Mouse (Mus musculus): ENCODE measurements around the gene Esyt3.

Esyt3 gene

DNA sequence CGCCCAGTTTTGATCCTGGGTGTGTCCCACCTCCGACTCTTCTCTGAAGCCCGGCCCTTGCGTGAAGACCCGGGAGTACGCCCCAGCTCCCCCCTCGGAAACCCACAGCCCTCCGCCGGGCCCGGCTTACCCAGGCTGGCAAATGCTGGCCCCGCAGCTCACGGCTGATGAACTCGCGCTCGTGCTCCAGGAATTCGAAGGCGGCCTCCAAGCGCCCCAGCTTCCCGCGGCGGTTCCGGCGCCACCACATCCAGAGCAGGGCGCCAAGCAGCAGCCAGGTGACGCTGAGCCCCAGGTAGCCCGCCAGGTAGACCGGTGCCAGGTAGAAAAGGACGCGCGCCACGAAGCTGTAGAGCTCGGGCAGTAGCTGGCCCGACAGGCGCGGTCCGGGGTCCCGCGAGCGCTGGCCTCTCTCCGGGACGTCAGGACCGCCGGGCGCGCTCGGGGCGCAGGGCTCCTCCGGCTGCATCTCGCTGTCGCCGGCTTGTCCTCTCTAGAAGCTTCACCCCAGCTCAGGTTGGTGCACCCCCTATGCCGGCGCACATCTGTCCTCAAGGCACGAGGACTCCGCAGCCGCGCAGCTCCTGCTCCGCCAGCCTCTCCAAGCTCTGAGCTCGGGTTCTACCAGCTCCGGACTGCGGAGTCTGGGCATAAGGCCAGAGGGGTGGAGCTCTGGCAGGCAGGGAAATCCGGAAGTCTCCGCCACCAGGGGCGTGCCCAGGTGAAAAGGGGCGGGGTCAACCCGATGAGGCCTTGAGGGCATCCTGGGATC lies at the start of gene Esyt3:
Gene Esyt3 (minus strand): TSS at position 637 of the 772 bp plus-strand sequence.
- peak; percentile 48 to 65 for DNase-seq

DNA sequence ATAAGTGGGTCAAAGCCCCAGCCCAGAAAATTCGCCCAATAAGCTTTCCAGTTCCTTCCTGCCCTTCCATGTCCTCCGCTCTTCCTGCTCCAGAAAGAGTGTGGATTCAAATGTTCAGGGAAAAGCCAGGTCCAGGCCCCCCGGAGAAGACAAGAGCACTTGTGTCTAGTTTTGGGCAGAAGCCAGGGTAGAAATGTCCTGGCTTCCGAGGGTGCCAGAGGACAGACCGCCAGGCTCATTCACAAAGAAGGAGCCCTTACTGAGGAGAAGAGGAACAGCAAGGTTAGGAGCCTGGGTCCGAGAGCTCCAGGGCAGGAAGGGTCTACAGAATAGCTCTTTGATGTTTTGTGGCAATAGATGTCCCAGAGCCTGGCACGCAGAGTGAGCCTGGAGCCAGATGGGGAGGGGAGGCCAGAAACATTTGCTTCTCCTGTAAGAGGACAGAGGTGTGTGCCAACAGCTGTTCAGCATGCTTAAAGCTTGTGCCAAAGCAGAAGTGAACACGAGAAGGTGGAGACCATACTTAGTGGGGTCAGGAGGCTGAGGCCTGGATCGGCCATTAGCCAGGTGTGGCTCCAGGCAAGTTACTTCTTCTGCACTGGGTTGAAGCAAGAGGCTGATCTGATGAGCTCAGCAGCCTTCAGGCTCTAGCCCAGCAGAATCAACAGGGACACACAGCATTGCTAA lies 43.1 kb upstream of the Esyt3 start:
- DNase-seq: peak in 1 of 2 experiments; percentile 29

DNA sequence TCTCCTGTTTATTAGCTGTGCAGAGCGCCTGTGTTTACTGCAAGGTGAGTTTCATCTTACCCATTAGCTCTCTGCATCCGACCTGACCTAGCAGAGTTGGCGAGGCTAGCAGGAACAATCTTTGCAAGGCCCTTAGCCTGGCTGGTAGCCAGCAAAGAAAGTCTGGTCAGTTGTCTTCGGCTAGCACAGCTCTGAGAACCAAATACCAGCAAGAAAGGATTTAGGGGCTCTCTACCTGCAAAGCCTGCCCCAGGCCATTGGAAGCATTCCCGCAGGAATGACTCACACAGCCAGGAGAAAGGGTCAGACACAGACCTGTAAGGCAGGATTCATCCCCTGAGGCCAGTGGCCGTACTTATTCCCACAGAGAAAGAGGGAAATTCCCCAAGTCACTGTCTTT lies 42.4 kb upstream of the Esyt3 start:
- DNase-seq: peak; percentile 52 to 73

DNA sequence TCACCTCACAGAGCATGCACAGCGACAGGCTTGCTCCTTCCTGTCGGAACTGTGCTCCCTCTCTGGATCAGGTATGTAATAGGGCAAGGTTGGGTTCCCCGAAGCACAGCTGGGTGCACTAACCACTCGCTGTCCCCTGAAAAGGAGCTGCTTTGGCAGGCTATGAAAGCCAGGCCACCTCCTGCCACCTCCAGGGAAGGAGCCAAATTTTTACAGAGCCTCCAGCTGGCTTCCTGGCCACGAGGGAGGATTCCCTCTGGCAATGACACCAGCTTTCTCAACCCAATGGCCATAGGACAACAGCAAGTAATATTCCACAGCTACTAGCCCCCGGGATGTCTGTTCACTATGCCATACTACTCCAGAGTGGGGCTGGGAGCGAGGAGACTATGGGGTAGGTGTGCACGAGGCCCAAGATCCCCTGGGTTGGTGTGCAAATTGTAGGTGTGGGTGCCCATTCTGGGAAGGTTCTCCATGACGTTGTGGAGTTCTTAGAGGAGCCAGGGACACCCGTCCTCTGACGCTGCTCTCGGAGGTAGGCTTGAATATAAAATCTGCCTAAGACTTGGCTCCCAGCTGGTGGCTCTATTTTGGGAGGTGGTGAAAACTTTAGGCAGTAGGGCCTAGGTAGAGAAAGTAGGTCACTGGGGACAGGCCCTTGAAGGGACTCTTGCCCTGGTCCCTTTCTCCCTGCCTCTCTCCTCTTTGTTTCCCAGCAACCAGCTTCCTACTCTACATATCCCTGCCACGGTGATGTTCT lies 38.9 kb upstream of the Esyt3 start:
- peak; percentile 69 to 71 for DNase-seq

DNA sequence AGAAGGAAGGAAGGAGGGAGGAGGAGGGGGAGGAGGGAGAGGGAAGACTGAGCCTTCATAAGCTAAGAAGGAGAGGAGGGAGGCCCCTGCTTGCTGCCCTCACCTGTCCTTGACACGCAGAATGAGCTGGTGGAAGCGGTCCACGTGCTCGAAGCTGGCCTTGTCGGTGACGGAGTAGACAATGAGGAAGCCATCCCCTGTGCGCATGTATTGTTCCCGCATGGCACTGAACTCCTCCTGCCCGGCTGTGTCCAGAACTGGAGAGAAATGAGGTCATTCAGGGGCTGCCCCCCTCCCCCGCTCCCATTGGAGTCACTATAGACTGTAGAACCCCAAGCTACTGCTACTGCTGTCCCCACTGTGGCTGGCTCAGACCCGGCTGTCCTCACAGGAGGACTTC lies 36.0 kb upstream of the Esyt3 start:
- DNase-seq: peak in 1 of 2 experiments; percentile 50

DNA sequence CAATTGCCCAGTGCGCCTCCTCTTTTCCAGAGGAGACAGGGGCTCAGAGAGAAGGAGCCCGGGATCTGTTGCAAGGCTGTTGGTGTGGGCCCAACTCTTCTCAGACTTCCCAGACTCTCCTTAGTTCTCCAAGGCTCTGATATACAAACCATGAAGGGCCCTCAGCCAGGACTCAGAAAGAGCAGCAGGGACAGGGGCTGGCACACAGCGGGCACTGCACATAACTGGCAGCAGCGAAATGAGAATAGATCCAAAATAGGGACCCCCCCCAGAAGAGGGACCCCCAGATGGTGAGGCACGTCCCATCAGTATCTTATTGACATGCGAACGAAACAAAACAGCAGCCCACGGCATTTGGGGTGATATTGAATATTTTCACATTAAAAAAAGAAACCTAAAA lies 34.8 kb upstream of the Esyt3 start:
- DNase-seq: no peak

DNA sequence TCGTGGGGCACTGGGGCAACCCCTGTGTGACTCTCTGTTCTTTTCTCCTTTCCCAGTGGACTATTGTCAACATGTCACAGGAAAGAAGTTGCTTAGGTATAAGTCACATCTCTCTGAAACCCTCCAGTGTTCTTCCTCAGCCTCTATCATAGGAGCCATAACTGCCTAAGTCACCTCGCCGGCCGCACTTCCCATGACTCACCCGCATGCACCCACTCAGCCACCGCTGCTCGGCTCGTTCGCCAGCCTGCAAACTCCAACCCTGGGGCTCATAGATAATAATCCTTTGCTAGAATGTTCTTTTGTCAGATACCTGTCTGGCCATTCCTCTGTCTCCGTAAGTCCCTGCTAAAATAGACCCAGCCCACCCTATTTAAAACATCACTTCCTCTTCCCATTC lies 33.2 kb upstream of the Esyt3 start:
- DNase-seq: no peak

DNA sequence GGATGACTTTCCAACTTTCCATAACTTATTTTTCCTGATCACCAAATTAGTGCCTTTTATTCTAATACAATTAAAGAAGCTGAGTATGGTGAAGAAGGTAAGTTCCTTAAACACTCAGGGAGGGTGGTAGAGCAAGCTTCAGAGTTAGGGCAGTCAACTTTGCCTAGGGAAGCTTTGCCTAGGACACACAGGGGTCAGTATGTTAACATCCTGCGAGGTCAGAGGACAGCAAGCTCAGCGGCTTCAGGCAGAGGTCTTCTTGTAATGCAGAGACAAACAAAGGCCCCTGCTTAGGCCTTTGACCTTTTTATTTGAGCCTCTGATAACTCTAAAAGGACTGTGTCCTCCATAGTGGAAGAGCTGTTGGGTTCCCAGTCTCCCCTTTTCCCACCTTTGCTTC lies 32.4 kb upstream of the Esyt3 start:
- DNase-seq: no peak

DNA sequence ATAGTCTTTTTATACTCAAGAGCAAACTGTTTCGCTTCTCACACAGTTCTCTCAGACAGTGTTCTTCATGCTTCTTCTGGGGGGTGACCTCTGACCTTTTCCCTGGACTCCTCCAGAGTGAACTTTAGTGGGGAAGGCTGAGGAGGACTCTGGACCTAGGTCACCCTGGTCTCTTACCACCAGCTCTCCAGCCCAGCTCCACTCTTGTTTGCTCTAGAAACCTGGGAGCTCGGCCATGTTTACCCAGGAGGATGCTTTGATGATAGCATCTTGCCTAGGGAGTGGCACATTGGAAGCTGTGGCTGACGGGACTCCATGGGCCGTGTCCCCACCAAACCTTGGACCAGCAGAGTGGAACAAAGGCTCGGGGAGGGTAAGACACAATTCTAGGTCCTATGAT lies 31.8 kb upstream of the Esyt3 start:
- no peak for DNase-seq

DNA sequence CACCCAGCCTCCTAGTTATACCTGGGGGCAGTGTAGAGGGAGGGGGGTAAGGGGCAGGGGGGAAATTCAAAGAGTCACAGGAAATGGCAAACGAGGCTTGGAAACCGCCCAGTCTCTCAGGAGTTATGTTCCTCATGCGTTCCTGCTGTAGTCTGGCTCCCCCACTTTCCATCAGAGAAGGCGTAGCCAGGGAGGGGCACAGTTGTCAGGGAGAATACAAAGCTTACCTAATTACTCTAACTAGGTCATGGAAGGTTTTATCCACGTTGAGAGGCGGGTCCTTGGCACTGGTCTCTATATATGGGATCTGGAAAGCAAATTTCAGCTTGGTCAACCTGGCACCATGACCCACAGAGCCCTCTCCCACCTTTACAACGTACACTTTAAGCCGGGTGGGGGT lies 31.1 kb upstream of the Esyt3 start:
- DNase-seq: no peak

DNA sequence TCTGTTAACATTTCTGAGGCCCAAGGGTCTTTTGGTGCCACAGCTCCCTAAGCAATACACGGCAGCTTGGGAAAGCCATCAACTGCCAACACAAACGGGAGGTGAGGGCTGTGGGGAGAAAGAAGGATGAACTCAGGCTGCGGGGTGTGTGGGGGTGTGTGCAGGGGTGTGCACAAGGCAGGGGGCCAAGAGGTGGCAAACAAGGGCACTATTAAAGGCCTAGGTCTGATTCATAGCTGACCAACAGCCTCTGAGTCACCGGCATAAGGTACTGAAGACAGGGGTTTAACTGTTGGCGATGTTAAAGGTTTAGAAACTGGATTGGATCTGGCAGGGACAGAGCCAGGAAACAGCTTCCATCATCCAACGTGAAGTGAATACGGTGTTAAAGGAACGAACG lies 30.5 kb upstream of the Esyt3 start:
- DNase-seq: no peak

DNA sequence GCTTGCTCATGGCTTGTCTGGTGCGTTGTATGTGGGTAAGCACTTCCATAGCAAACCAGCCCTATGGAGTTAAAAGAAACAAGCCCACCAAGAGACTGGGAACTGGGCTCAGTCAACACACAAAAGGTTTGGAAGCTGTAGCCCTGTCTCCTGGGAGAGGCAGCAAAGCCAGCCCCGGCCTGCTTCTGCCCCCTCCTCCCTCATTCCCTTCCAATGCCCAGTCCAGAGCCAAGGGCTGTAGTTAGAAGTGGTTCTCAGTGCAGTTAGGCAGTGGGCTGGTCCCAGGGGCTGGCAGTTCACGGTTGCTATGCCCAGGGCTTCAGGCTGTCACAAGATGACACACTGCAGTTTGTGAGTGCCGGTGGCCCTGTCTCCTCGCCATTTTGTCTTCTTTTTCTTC lies 29.7 kb upstream of the Esyt3 start:
- no peak for DNase-seq

DNA sequence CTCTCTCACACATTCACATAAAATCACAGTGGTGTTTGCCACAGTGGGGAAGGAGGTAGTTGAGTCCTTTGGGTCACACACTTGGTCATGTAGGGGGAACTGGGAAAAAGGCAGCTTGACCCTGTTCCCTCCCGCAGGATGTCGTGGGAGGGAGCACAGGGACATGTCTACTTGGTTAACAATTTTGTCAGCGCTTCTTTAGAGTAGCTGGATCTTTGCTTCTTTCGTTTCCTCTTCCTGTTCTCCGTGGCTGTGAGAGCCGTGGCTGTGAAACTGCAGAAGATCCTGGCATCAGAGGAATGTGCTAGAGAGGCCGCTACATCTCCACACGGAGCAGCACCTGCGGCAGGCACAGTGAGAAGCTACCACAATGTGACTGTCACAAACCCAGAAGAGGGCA lies 24.2 kb upstream of the Esyt3 start:
- no peak for DNase-seq

DNA sequence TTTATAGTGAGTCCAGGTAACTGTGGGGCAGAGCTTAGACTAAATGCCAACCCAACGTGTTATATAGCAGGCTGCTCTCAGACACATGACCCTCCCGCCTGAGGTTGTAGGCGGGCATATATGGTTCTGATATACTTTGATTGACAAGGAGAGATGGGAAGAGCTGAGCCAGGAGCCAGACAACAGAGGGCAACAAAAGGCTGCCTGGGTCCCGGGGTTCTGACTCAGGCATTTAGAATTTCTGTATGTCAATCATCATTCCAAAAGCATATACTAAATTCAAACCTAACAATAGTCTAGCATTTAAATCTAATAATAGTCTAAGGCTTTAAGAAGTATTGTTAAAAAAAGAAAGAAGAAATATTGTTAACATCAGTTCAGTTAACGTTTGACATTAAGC lies 20.8 kb upstream of the Esyt3 start:
- no peak for DNase-seq

DNA sequence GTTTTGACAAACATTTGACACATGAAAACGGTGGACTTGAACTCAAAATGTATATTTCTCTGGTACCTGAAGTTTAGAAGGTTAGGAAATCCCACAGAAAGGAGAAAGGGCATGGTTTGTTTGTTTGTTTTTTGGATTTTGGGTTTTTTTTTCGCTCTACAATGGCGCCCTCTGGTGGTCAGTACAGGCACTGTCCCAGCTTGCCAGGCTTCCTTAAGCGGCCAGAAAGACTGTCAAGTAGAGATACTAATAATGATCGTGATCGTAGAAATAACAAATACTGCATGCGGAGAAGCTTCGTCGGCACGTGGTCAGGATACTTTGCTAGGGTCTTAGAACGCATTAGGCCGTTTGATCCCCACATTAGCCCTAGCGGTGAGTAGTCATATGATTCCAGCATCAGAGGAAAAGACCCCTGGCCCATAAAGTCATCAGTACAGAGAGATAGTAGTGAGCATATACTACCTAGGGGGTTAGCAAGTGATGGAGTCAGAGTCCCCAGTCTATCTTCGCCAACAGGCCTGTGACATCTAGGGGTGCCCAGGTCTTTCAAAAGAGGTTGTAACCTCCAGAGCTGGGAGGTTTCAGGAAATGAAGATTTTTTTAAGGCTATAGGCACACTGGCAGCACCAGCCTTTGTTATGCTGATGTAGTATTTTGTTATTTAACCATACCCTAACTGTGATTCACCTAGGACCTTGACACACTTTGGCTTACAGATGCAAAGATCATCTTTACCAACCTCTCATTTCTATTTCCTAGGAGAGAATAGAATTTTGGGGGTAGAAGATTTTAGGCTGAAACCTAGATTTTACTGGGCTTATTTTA lies 18.4 kb upstream of the Esyt3 start:
- peak; percentile 73 to 79 for DNase-seq

DNA sequence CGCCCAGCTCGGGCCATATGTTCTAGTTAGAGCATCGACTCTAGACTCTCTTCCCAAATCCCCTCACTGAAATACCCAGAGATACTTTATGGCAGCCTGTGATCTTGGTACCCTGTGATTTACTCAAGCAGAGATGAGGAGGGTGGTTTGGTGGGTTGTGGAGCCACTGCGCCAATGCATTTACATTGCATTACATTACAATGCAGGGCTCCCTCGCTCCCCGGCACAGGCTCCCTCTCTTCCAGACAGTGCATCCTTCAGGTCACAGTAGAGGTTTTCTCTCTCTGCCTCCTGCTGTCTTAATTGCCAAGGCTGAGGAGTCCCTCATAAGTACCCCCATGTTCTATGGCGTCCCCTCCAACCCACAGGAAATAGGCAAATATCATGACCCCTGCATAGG lies 10.1 kb upstream of the Esyt3 start:
- no peak for DNase-seq

DNA sequence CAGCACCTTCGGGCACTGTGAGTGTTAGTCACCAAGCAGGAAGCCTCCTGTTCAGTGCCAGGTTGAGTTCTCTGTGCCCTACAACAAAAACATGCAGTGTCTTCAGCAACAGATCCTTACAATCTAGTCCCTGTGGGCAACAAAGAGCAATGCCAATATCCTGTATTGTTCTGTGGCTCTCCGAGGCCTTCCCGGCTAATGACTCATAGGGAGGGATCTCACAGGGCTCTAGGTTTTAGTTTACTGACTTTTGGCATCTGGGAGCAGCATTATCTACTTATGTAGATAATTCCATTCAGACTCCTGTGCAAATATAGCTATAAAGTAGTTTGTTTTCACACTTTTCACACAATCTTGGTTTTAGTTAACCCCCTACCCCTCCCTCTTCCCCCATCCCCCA lies 7.5 kb upstream of the Esyt3 start:
- DNase-seq: no peak

DNA sequence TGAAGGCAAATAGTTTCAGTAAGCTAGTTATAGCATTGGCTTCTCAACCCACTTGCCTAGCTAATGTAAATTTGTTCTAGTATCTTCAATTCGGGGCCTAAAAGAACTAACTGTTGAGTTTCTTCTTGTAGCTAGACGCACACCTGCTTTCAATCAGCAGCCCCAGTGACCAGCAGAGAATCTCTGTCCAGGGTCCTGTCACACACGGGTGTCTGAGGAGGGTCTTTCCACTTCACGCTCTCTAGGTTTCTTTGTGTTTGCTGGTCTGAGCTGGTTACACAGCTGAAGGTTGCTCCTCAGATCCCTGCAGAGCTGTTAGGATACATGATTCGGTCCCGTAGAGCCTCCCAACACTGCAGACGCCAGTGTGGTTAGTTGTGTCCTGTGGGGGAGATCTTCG lies 4.7 kb upstream of the Esyt3 start:
- DNase-seq: no peak

DNA sequence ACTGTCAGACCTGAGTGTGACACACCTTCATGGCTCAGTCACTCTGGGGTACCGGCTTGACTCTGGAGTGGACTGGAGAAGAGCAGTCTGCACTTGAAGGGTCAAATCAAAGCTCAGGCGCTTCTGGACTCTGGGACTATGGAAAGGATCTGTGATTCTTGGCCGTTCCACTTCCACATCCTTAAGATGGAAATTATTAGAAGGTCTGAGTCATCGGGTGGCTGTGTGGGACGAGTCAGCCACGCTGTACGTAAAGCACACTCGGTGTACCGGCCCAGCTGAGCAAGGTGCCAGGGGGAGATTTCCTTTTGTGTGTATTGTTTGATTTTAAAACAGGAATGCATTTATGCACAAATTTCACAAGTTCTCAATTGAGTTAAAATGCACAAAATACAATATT lies 3.6 kb upstream of the Esyt3 start:
- no peak for DNase-seq

DNA sequence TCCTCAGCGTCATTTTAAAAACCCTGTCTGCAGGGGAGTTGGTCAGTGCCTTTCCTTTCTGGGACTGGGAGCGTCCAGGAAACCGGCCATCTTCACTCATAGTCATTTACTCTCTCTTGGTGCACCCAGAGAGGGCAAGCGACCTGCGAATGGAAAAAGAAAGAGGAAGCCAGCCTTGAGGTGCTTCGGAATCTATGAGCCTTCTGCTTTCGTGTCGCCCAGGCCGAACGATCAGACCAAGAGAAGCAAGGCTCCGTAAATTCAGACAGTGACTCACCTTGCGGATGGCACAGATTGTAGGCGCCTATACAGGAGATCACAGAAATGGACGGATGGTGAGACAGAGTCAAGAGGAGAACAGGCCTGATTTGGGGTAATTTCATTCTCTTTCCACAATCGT lies 655 bp upstream of the Esyt3 start:
- no peak for DNase-seq

DNA sequence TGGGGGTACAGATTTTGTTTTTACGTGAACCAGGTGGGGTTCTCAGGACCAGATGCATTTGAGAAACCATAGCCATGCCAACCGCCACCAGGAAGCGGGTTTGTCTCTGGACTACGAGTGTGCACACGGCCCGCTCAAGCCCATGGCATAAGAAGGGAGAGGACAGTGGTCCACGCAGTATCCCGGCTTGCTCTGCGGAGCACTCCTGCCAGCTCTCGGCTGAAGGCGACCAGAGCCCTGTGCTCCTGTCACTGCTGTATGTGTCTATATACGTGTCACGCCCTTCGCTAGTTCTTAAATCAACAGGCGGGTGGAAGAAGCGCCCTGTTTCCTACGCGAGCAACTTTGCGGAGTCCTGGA lies 816 bp downstream of the Esyt3 start:
- DNase-seq: peak; percentile 9 to 12

DNA sequence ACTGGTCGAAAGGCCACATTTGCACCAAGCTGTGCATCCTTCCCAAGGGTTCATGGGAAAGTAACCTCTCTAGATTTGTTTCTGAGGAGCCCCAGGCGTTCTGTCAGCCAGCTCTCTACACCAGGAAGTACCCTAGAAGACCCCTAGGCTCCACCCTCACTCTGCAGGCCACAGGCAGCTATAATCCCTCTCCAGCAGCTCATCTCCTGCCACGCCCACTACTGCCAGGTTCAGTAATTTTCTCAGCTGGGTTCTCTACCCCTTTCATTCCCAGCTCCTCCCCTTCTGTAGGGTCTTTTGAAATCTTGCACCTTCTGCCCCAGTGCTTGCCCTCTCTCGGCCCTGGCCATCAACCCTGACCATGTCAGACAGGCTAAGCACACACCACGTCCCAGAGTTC lies 2.4 kb downstream of the Esyt3 start:
- no peak for DNase-seq

DNA sequence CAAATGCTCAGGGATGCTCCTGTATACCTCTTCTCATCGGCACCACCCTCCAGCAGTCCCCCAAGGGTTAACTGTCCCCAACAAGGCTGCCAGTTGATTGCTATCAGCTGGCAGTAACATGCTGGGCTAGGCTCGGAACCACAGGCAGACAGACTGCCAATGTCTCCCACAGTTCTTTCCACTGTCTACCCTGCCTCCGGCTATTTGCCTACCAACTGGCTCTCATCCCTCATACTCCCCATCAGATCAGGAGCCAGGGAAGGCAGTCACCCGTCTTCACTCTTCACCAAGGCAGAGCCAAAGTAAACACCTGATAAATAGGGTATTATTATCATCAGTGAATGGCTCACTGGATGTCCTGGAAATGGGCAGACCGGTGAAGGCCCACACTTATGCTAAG lies 3.6 kb downstream of the Esyt3 start:
- no peak for DNase-seq
